Mouse (Mus musculus) mesoderm, embryonic 11.5 days (tissue): ENCODE results near the gene Kctd15.

ENCODE experiments used
- DNase-seq: peaks from one replicate; pipeline ENCODE4 v3.0.0-alpha.2; 2012; ENCODE audit warnings: low read depth, low spot score

Gene Kctd15

GRCm38 (mm10) chr7:34629702-34630210 is 26.8 kb downstream of the Kctd15 start:
- DNase-seq, result no peak

- no peak for DNase-seq
Observed at GRCm38 (mm10) chr7:34620411-34620810, 36.1 kb downstream of the Kctd15 start.

GRCm38 (mm10) chr7:34618141-34618890 is 38.2 kb downstream of the Kctd15 start:
- no peak for DNase-seq

- no peak for DNase-seq
Observed at GRCm38 (mm10) chr7:34616275-34616674, 40.3 kb downstream of the Kctd15 start.

GRCm38 (mm10) chr7:34610445-34610844 is 46.1 kb downstream of the Kctd15 start:
- peak; percentile 49 for DNase-seq

GRCm38 (mm10) chr7:34607334-34607970 is 49.1 kb downstream of the Kctd15 start:
- DNase-seq, result no peak

- peak; percentile 62 for DNase-seq
Observed at GRCm38 (mm10) chr7:34606729-34607128, 49.8 kb downstream of the Kctd15 start.

GRCm38 (mm10) chr7:34606051-34606450 is 50.5 kb downstream of the Kctd15 start:
- DNase-seq, result no peak

GRCm38 (mm10) chr7:34598576-34598975 is 58.0 kb downstream of the Kctd15 start:
- no peak for DNase-seq

- DNase-seq, result no peak
Observed at GRCm38 (mm10) chr7:34597986-34598385, 58.5 kb downstream of the Kctd15 start.

- no peak for DNase-seq
Observed at GRCm38 (mm10) chr7:34596531-34597235, 59.8 kb downstream of the Kctd15 start.

- DNase-seq, result no peak
Observed at GRCm38 (mm10) chr7:34595307-34595565, 61.3 kb downstream of the Kctd15 start.

GRCm38 (mm10) chr7:34594501-34595306 is 61.8 kb downstream of the Kctd15 start:
- DNase-seq, result peak; percentile 55

- DNase-seq, result no peak
Observed at GRCm38 (mm10) chr7:34590711-34591110, 65.8 kb downstream of the Kctd15 start.
